Mouse (Mus musculus) layer of hippocampus, postnatal 14 days (tissue): ENCODE data around the gene Gm49384. TPM values are rescaled to one million over a fixed set of nuclear protein-coding genes. Genes with fewer than 3 reads are reported as not detected.

ENCODE experiments used
- DNase-seq, 2 experiments: peaks; one replicate each; pipeline ENCODE4 v3.0.0; 2021 to 2022; ENCODE audit warnings: low spot score in 2 of 2, mixed read lengths in 1 of 2
- long read RNA-seq, 2 experiments: library from polyadenylated mRNA; stranded (forward); transcript quantifications; one replicate each; pipeline ENCODE4 v2.0.0; 2021
- total RNA-seq, 2 experiments: library from RNA; stranded (reverse); gene quantifications; 2 replicates each; pipeline ENCODE4 v1.2.3; 2021

Gene Gm49384
- 1 to 10 TPM; 3.8 to 4.0 TPM for total RNA-seq
- long read RNA-seq, experiment 1, result 0 reads
- long read RNA-seq, experiment 2, partial matches to known transcripts, result 0 of 2 reads
- long read RNA-seq, experiment 2, other reads (novel, unspliced or antisense), result 2 of 2 reads

DNA sequence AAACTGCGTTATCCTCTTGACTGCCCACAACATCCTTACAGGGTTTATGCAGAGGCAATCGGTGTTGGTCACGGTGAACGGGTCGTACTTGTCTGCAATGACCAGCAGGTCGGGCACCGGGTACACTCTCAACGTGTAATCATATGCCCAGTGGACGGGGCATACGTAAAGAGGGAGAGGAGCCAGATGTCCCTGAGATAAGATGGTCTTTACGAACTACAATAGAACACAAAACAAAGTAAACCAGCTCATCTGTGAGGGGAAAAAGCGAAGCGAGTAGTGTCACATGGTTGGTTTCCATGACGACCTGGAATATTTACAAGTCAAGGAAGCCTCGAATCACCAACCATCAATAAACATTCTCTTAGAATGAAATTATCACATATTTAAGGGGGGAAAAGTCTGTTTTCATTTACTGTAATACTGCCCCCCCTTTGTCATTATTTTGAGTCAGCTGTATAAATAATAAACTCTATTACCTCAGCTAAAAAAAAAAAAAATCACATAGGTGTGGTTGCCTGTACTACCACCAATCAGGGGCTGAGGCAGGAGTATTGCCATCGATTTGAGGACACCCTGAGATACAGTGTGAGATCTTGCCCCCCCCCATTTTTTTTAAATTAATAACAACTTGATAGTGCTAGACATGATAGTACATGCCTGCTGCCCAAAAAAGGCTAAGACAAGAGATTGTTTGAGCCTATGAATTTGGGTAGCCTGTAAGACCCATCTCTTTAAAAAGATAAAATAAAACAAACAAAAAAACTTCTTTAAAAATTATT, at the start of gene Gm49384:
Gm49384 (minus strand) TSS at position 216 of the 782 bp plus-strand sequence.
- peak in 1 of 2 experiments; percentile 40 for DNase-seq

DNA sequence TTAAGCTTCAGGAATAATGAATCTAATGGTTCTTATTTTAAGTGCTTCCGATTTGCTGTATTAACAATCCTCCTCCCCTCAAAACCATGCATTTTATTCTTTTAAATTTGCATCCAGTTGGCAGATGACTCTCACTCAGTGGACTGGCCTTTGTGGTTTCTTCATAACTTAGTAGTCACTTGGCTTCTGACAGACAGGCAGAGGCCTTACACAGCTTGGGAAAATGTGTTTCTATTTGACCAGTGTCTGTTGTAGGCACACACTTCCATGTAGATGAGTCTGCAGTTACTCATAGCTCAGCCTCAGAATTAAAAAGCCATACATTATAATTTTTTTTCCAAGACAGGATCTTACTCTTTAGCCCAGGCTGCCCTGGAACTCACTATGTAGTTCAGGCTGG, 49.7 kb upstream of the Gm49384 start:
- no peak for DNase-seq

- no peak for DNase-seq
Observed at GRCm38 (mm10) chr12:69250756-69251155, 46.7 kb upstream of the Gm49384 start.

DNA sequence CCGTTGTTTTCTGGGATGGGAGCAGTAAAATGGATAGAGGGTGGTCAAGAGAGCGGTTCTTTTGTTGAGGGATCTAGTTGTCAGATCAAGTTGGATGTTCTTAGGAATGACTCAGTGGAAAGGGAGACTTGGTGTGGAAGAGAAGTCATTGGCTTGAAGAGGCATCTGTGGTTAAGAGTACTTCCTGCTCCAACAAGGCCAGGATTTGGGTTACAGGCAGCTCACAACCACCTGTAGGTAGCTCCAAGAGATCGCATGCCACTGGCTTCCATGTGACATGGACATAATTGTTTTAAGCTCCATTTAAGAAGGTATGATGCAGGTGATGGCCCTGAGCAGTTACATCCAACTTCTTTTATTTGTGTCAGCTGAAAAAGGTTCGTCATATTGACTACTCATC, 45.7 kb upstream of the Gm49384 start:
- no peak for DNase-seq

- peak; percentile 69 to 71 for DNase-seq
Observed at GRCm38 (mm10) chr12:69241771-69242431, 37.8 kb upstream of the Gm49384 start.

DNA sequence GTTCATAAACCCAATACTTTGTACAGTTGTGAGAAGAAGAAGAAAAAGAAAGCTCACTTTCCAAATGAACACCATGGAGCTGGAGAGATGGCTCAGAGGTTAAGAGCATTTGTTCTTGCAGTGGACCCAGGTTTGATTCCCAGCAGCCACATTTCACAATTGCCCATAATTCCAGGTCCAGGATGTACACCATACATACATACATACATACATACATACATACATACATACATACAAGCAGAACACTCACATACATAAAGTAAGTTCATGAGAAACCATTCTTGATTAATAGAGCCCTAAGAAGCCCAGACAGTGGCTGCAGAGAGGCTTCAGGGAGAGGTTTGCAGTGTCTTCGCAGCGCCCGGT, 37.3 kb upstream of the Gm49384 start:
- DNase-seq, result no peak

GRCm38 (mm10) chr12:69240876-69241275, 36.8 kb upstream of the Gm49384 start, which contains the start of gene Klhdc1:
TSS of gene Klhdc1 (plus strand) at chr12:69241176.
- DNase-seq, result no peak

DNA sequence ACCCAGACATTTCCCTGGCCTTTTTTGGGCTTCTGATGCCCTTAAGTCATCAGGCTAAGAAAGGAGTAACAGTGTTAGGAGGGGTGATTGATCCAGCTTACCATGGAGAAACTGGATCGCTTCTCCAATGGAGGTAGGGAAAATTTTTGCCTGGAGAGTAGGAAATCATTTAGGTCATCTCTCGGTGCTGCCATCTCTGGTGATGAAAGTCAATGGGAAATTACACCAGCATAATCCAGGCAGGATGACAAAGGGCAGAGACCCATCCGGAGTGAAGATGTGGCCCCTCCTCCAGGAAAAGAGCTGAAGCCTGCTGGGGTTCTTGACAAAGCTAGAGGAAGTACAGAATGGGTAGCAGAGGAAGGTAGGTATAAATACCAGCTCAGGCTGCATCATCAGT, 34.2 kb upstream of the Gm49384 start:
- DNase-seq, result no peak

DNA sequence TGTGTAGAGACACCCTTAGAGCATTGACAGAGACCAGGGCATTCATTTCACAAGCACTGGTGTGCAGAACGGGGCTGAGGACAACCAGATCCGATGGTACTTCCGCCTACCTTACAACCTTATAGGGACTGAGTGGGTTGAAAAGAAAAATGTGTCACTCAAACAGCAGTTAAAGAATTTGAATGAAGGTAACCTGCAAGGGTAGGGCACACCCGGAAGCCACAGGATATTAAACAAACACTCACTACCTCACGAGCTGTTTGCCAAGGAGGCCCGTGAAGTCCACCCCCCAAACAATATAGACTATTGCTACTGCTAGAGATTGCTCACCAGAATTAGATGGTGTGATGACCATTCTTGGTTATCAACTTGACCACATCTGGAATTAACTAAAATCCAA, 31.7 kb upstream of the Gm49384 start:
- DNase-seq, result no peak

- DNase-seq, result no peak
Observed at GRCm38 (mm10) chr12:69229251-69229650, 25.2 kb upstream of the Gm49384 start.

- DNase-seq, result peak; percentile 81 to 87
Observed at GRCm38 (mm10) chr12:69227776-69228466, 23.9 kb upstream of the Gm49384 start, which contains the start of gene Pole2. TSS of gene Pole2 (minus strand) at chr12:69228195.

DNA sequence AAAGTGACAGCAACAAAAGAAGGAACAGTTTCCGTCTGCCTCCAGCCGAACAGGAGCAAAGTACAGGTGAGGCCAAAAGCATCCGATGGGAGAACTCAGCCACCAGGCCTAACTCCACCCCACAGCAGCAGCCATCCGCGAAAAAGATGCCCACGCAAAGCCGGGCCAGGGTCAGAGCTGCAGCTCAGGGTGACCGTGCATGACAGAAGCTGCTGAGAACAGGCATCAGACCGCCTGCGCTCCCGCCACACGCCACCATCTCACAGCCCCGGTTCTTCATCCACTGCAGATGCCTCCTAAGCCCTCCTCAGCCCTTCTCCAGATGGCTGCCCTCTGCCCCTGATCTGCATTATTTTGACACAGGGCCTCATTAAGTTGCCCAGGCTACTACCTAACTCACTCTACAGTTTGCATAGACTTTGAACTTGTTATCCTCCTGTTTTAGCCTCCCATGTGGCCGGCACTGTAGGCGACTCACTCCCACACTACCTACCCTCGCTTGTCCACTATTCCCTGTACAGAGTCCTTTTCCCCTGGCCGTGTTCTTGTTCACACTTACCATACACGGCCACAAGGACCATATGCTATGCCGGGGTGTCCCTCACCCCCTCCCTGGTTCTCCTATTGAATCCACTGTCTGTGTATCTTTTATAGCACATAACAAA, 16.7 kb upstream of the Gm49384 start:
- no peak for DNase-seq

GRCm38 (mm10) chr12:69216587-69216986, 12.5 kb upstream of the Gm49384 start:
- DNase-seq, result no peak

GRCm38 (mm10) chr12:69215000-69215785, 11.1 kb upstream of the Gm49384 start:
- DNase-seq, result peak; percentile 64 to 77

DNA sequence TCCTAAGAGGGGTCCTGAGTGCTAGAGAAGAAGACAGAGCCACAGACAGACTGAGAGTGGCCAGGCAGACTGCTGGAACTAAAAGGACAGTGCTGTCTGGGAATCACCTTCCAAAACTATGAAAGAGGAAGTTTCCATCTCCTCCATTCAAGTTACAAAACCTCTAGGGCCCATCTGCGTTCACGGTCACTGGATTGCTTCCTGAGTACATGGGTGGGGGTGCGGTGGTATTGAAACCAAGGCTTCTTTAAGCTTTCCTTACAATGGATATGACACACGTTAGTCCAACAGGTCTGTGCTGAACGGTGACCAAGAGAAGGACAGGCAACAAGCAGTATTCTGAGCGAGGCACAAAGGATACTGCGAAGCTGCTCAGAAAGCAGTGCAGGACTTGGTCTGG, 10.3 kb upstream of the Gm49384 start:
- DNase-seq, result no peak

DNA sequence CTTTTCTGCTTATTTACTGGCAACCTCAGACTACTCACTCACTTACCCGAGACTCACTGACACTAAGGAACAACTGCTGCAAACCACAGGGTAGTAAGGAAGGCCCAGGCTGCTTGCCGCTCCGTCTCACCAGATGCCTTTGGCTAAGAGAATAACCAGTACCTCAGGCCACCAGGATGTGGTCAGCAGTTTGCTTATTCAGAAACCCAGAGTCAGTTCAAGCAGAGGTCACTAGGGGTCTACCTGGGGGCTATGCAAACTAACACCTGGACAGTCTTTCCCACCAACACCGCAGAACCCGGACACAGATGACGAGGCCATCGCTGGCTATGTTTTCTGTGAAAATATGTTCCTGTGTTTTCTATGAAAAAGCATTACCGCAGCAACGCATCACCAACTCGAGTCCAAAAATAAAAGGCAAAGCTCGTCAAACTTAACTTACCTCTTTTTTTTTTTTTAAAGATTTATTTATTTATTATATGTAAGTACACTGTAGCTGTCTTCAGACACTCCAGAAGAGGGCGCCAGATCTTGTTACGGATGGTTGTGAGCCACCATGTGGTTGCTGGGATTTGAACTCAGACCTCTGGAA, 9.2 kb upstream of the Gm49384 start:
- no peak for DNase-seq

DNA sequence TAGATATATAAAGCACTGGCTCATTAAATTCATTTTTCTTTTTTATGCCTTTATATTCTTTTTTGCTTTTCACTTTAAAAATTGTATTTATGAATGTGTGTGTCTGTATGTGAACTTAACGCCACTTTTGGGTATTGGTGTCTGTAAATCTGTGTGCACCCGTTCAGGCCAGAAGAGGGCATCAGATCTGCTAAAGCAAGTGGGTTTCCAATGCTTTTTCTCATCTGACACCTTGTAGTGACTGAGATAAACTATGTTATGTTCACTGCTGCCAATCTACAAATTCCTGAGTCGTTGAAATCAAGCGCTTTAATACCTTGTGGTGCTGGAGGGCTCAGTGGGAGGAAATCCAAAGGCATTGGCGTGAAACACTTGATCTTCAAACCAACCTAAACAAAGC, 7.0 kb upstream of the Gm49384 start:
- DNase-seq, result peak in 1 of 2 experiments; percentile 26

- DNase-seq, result no peak
Observed at GRCm38 (mm10) chr12:69210056-69210979, 6.3 kb upstream of the Gm49384 start.

- no peak for DNase-seq
Observed at GRCm38 (mm10) chr12:69208520-69208919, 4.5 kb upstream of the Gm49384 start.
